In the genomic region with DNA sequence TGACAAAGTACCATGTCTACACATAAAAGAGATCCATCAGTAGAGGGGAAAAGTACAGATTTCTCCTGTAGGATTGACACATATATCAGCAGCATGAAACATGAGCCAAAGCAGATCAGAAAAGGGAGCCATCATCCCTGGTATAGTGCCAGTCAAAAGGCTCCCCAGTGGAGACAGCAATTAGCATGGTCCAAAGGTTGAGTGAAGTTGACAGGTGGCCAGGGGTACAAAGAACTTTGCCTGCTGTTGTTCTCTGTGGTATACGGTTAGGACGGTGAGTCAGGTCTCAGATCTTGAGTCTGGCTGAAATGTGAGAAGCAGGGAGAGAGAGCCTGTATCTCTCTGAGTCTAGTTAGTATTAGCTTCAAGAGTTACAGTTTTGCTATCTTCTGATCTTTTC, we compare ENCODE assay signal across 18 mouse cellular contexts.
DNase-seq lines count a peak whose midpoint lies in the region; ATAC-seq and TF ChIP-seq lines count a peak whose summit lies in the region.
"Had no signal": no experiment of that assay in that cellular context is flagged by ENCODE, and none has a peak within 500 bp of the region (broad histone marks: within the 10 kb centered on the region; RNA-seq: fewer than 3 reads in every experiment).

No protein-coding gene starts in this region.

- no peak for TF ChIP-seq CTCF in small intestine, adult 2 months (IDR thresholded peaks at IDR 0.05; ENCODE audit: extremely low read depth, insufficient read length, insufficient replicate concordance, low read depth, low read length)

- H3K27ac ChIP-seq in forebrain, embryonic 14.5 days (ENCODE audit: low read depth, low read length) = no peak overlapping the region
- no peak overlapping the region for H3K27ac ChIP-seq in forebrain, embryonic 10.5 days
- H3K27ac ChIP-seq in midbrain, embryonic 15.5 days = no peak overlapping the region
- no peak overlapping the region for H3K27ac ChIP-seq in midbrain, embryonic 10.5 days (replicated peaks)
- peak overlapping the region; percentile 91 for H3K27ac ChIP-seq in small intestine, adult 2 months (ENCODE audit: insufficient read depth, low read depth, low read length)
- H3K27ac ChIP-seq: left cerebral cortex, adult 2 months; midbrain, embryonic 12.5 days; stomach, embryonic 15.5 days had no signal

- no peaks in the 10 kb centered on the region for H3K27me3 ChIP-seq in forebrain, embryonic 14.5 days (replicated peaks; ENCODE audit: control insufficient read depth, insufficient read depth, low read length)
- H3K27me3 ChIP-seq in forebrain, embryonic 10.5 days (ENCODE audit: poor library complexity, severe bottlenecking) = no peaks in the 10 kb centered on the region
- no peaks in the 10 kb centered on the region for H3K27me3 ChIP-seq in midbrain, embryonic 15.5 days (replicated peaks)
- no peaks in the 10 kb centered on the region for H3K27me3 ChIP-seq in midbrain, embryonic 10.5 days (ENCODE audit: low read depth, poor library complexity, severe bottlenecking)
- H3K27me3 ChIP-seq in small intestine, adult 2 months (ENCODE audit: control insufficient read depth, insufficient read depth, low read length) = no peaks in the 10 kb centered on the region
- H3K27me3 ChIP-seq: midbrain, embryonic 12.5 days; stomach, embryonic 15.5 days had no signal

- peak; percentile 20; the same call in 1 of the 2 replicates for ATAC-seq in forebrain, embryonic 14.5 days
- peak; percentile 79 for ATAC-seq in midbrain, embryonic 15.5 days (replicated peaks)
- ATAC-seq: CD4-positive, CD25-positive, alpha-beta regulatory T cell, adult 4 months; inflammation-experienced regulatory T-cells, adult 6 months had no signal

- no peaks in the 10 kb centered on the region for H3K36me3 ChIP-seq in forebrain, embryonic 14.5 days (ENCODE audit: control insufficient read depth, insufficient read depth, low read length)
- H3K36me3 ChIP-seq in forebrain, embryonic 10.5 days (replicated peaks) = no peaks in the 10 kb centered on the region
- H3K36me3 ChIP-seq in midbrain, embryonic 15.5 days (replicated peaks) = no peaks in the 10 kb centered on the region
- H3K36me3 ChIP-seq in midbrain, embryonic 10.5 days = no peaks in the 10 kb centered on the region
- H3K36me3 ChIP-seq in small intestine, adult 2 months (ENCODE audit: control insufficient read depth, insufficient read depth, low read length) = no peaks in the 10 kb centered on the region
- H3K36me3 ChIP-seq: midbrain, embryonic 12.5 days; stomach, embryonic 15.5 days had no signal

- no peak overlapping the region for H3K4me2 ChIP-seq in forebrain, embryonic 14.5 days (ENCODE audit: low read length)
- no peak overlapping the region for H3K4me2 ChIP-seq in midbrain, embryonic 15.5 days
- H3K4me2 ChIP-seq: lung, embryonic 14.5 days; midbrain, embryonic 12.5 days; stomach, embryonic 15.5 days had no signal

- WGBS in forebrain, embryonic 14.5 days = 50% methylated on average over 2 of the region's 2 CpGs
- 68% methylated on average over 2 of the region's 2 CpGs for WGBS in forebrain, embryonic 10.5 days
- 41% methylated on average over 2 of the region's 2 CpGs for WGBS in midbrain, embryonic 15.5 days
- 73% methylated on average over 2 of the region's 2 CpGs for WGBS in midbrain, embryonic 10.5 days
- 31% methylated on average over 2 of the region's 2 CpGs for WGBS in small intestine, adult 2 months

- no peaks in the 10 kb centered on the region for H3K9me3 ChIP-seq in forebrain, embryonic 14.5 days (replicated peaks; ENCODE audit: control insufficient read depth, low read length)
- H3K9me3 ChIP-seq in forebrain, embryonic 10.5 days = no peaks in the 10 kb centered on the region
- no peaks in the 10 kb centered on the region for H3K9me3 ChIP-seq in midbrain, embryonic 15.5 days
- no peaks in the 10 kb centered on the region for H3K9me3 ChIP-seq in midbrain, embryonic 10.5 days (replicated peaks)
- H3K9me3 ChIP-seq: midbrain, embryonic 12.5 days; stomach, embryonic 15.5 days had no signal

- H3K4me3 ChIP-seq in forebrain, embryonic 14.5 days (ENCODE audit: low read depth, low read length) = no peak overlapping the region
- no peak overlapping the region for H3K4me3 ChIP-seq in forebrain, embryonic 10.5 days
- H3K4me3 ChIP-seq in midbrain, embryonic 15.5 days = no peak overlapping the region
- H3K4me3 ChIP-seq in midbrain, embryonic 10.5 days = no peak overlapping the region
- H3K4me3 ChIP-seq in small intestine, adult 2 months (ENCODE audit: low read depth, low read length) = no peak overlapping the region
- H3K4me3 ChIP-seq: left cerebral cortex, adult 2 months; midbrain, embryonic 12.5 days; stomach, embryonic 15.5 days had no signal

- no peaks in the 10 kb centered on the region for H3K4me1 ChIP-seq in forebrain, embryonic 14.5 days (ENCODE audit: control insufficient read depth, insufficient read depth, low read length)
- 0 out of 2 replicates have a peak, but pooled peaks cover 4% of the 10 kb centered on the region for H3K4me1 ChIP-seq in forebrain, embryonic 10.5 days
- H3K4me1 ChIP-seq in midbrain, embryonic 15.5 days = no peaks in the 10 kb centered on the region
- H3K4me1 ChIP-seq in midbrain, embryonic 10.5 days = no peaks in the 10 kb centered on the region
- peaks cover 4% of the 10 kb centered on the region; the same call in 1 of the 2 replicates for H3K4me1 ChIP-seq in small intestine, adult 2 months (ENCODE audit: control insufficient read depth, insufficient read depth, insufficient read length, low read length)
- H3K4me1 ChIP-seq: midbrain, embryonic 12.5 days; stomach, embryonic 15.5 days had no signal

- no peak overlapping the region for H3K9ac ChIP-seq in forebrain, embryonic 14.5 days (ENCODE audit: low read length)
- no peak overlapping the region for H3K9ac ChIP-seq in midbrain, embryonic 15.5 days
- H3K9ac ChIP-seq: lung, embryonic 14.5 days; midbrain, embryonic 12.5 days; stomach, embryonic 15.5 days had no signal

- DNase-seq in forebrain, embryonic 14.5 days (ENCODE audit: low spot score) = peak; percentile 17
- DNase-seq in forebrain, embryonic 10.5 days (ENCODE audit: extremely low spot score, low spot score) = no peak
- no peak for DNase-seq in midbrain, embryonic 10.5 days (ENCODE audit: low spot score)
- peak; percentile 31 for DNase-seq in kidney, postnatal 14 days
- DNase-seq in gastrocnemius, adult 18-20 months (ENCODE audit: low spot score) = no peak
- DNase-seq in heart, adult 9 months (ENCODE audit: low spot score in 2 of 2) = no peak
- DNase-seq: adrenal gland, adult 8-10 months; cerebellum, adult 11 months; heart, postnatal 10 days; lung, embryonic 14.5 days; right cerebral cortex, postnatal 14 days had no signal

- TF ChIP-seq POLR2A in small intestine, adult 2 months (IDR thresholded peaks at IDR 0.05; ENCODE audit: low read depth, low read length) = no peak

Comparison
In these comparisons a context has a peak if more than half of its experiments do, and no peak if none do; other contexts are left out.
1. DNase-seq: peak in forebrain, embryonic 14.5 days (single experiment) and kidney, postnatal 14 days (single experiment); none in forebrain, embryonic 10.5 days (single experiment), midbrain, embryonic 10.5 days (single experiment), gastrocnemius, adult 18-20 months (single experiment) and heart, adult 9 months (0 of 2).